Mouse (Mus musculus) kidney, postnatal 0 days (tissue): Measurements from ENCODE around the gene Psmb10. TPM values are rescaled to one million over a fixed set of nuclear protein-coding genes. Genes with fewer than 3 reads are reported as not detected.

Source experiments
- ATAC-seq: fragments of 200-750 bp; cut with Nextera tagmentation; replicated peaks from 2 replicates; pipeline ENCODE4 v1.8.0; 2017; ENCODE audit warnings: low read depth, moderate number of reproducible peaks, moderate TSS enrichment, moderate library complexity; ENCODE audit not compliant: low FRiP score
- DNase-seq: peaks from one replicate; pipeline ENCODE4 v3.0.0-alpha.2; 2016; ENCODE audit warnings: low spot score
- H3K27ac ChIP-seq: fragments of 300-500 bp; sonication (generic); 2 replicates; pipeline ENCODE4 v1.5.1; 2014; ENCODE audit warnings: mild to moderate bottlenecking
- H3K27me3 ChIP-seq: fragments of 300-500 bp; sonication (generic); 2 replicates; pipeline ENCODE4 v1.6.1; 2014; ENCODE audit warnings: low read length, mixed read lengths; ENCODE audit not compliant: insufficient read depth
- H3K36me3 ChIP-seq: fragments of 300-500 bp; sonication (generic); 2 replicates; pipeline ENCODE4 v1.6.1; 2014; ENCODE audit warnings: low read length, mixed read lengths; ENCODE audit not compliant: insufficient read depth
- H3K4me1 ChIP-seq: fragments of 300-500 bp; sonication (generic); replicated peaks from 2 replicates; pipeline ENCODE4 v1.6.1; 2014; ENCODE audit warnings: antibody characterized with exemption, low read length, mixed read lengths; ENCODE audit not compliant: insufficient read depth
- H3K4me2 ChIP-seq: fragments of 300-500 bp; sonication (generic); 2 replicates; pipeline ENCODE4 v1.6.1; 2014; ENCODE audit warnings: mild to moderate bottlenecking, low read length, moderate library complexity, mixed read lengths
- H3K4me3 ChIP-seq: fragments of 300-500 bp; sonication (generic); replicated peaks from 2 replicates; pipeline ENCODE4 v1.5.1; 2014; ENCODE audit warnings: low read depth, low read length
- H3K9ac ChIP-seq: fragments of 300-500 bp; sonication (generic); 2 replicates; pipeline ENCODE4 v1.6.1; 2014; ENCODE audit warnings: low read depth, low read length
- H3K9me3 ChIP-seq: fragments of 300-500 bp; sonication (generic); replicated peaks from 2 replicates; pipeline ENCODE4 v1.6.1; 2016; ENCODE audit warnings: low read length, inconsistent platforms, mixed read lengths
- CTCF ChIP-seq: IDR thresholded peaks from 2 replicates; pipeline ENCODE4 v1.5.1; 2016; ENCODE audit warnings: antibody characterized with exemption, low read depth, mild to moderate bottlenecking, moderate library complexity
- WGBS: fragments of 180-500 bp; shearing (Covaris S2); extraction: QIAGEN DNeasy Blood & Tissue Kit; methylation state at CpG from one replicate; pipeline ENCODE4 v1.1.7; 2014; 5-methylcytosine and 5-hydroxymethylcytosine counted together
- polyA plus RNA-seq: library from polyadenylated mRNA; unstranded; fragments of >200 nt; fragmentation: Nextera tagmentation; extraction: Ambion mirVana; gene quantifications from 2 replicates; pipeline ENCODE4 v1.2.1, GENCODE M21; 2015

The Psmb10 gene
- polyA plus RNA-seq, 1 experiment from 2014 or later, result 63.1 TPM

GRCm38 (mm10) chr8:105900941-105901616 lies 37.2 kb downstream of the Psmb10 start:
- WGBS, result 29% methylated on average over 16 of the region's 16 CpGs
- Histone ChIP-seq H3K4me2 (peak overlapping the region; percentile 61), H3K36me3 (no peaks in the 10 kb centered on the region), H3K9ac (peak overlapping the region; percentile 96), H3K27ac (peak overlapping the region; percentile 92), H3K9me3 (no peaks in the 10 kb centered on the region), H3K27me3 (no peaks in the 10 kb centered on the region), H3K4me3 (peak overlapping the region; percentile 89), H3K4me1 (no peaks in the 10 kb centered on the region)
- DNase-seq, result no peak
- TF ChIP-seq CTCF, result no peak
- no peak for ATAC-seq

GRCm38 (mm10) chr8:105900180-105900940 lies 37.9 kb downstream of the Psmb10 start, which contains the start of gene Pskh1:
Gene Pskh1, plus strand, starts transcription at chr8:105900441.
- Histone ChIP-seq H3K27me3 (no peaks in the 10 kb centered on the region), H3K9ac (peak within 1 kb of the TSS; percentile 96), H3K4me3 (peak within 1 kb of the TSS; percentile 89), H3K27ac (peak within 1 kb of the TSS; percentile 92), H3K4me2 (peak within 1 kb of the TSS; percentile 61), H3K9me3 (no peaks in the 10 kb centered on the region), H3K4me1 (no peaks in the 10 kb centered on the region), H3K36me3 (no peaks in the 10 kb centered on the region)
- no peak; the same call in 1 of the 2 replicates for TF ChIP-seq CTCF
- peak; percentile 96 for DNase-seq
- ATAC-seq, result peak; percentile 95
- WGBS, result under 1% methylated on average over 68 of the region's 68 CpGs

- 83% methylated on average over 9 of the region's 9 CpGs for WGBS
- no peaks in the 10 kb centered on the region for H3K27me3 ChIP-seq
- no peak overlapping the region for H3K27ac ChIP-seq
- ATAC-seq, result no peak
- H3K9ac ChIP-seq, result no peak overlapping the region
- TF ChIP-seq CTCF, result no peak
- H3K4me2 ChIP-seq, result no peak overlapping the region
- no peak for DNase-seq
- no peaks in the 10 kb centered on the region for H3K9me3 ChIP-seq
- no peak overlapping the region for H3K4me3 ChIP-seq
- H3K36me3 ChIP-seq, result no peaks in the 10 kb centered on the region
- no peaks in the 10 kb centered on the region for H3K4me1 ChIP-seq
Measured at GRCm38 (mm10) chr8:105897801-105898480, 40.3 kb downstream of the Psmb10 start.

GRCm38 (mm10) chr8:105893339-105893738 lies 44.9 kb downstream of the Psmb10 start, which contains the start of gene Nrn1l:
Gene Nrn1l, plus strand, starts transcription at chr8:105893567.
- H3K4me2 ChIP-seq, result peak within 1 kb of the TSS; percentile 26
- H3K36me3 ChIP-seq, result peaks cover 35% of the 10 kb centered on the region
- no peak for TF ChIP-seq CTCF

GRCm38 (mm10) chr8:105892432-105892831 lies 45.8 kb downstream of the Psmb10 start:
- Histone ChIP-seq H3K4me3 (no peak overlapping the region), H3K9ac (no peak overlapping the region), H3K4me2 (no peak overlapping the region), H3K27me3 (no peaks in the 10 kb centered on the region), H3K9me3 (no peaks in the 10 kb centered on the region), H3K36me3 (peaks cover 44% of the 10 kb centered on the region), H3K4me1 (no peaks in the 10 kb centered on the region), H3K27ac (no peak overlapping the region)
- DNase-seq (peak; percentile 15), ATAC-seq (no peak)
- 89% methylated on average over 6 of the region's 6 CpGs for WGBS
- TF ChIP-seq CTCF, result peak; percentile 64

More at GRCm38 (mm10) chr8:105893339-105893738, 44.9 kb downstream of the Psmb10 start, which contains the start of gene Nrn1l:
- Histone ChIP-seq H3K9me3 (no peaks in the 10 kb centered on the region), H3K27ac (no peak within 1 kb of the TSS), H3K27me3 (no peaks in the 10 kb centered on the region), H3K9ac (no peak within 1 kb of the TSS), H3K4me1 (no peaks in the 10 kb centered on the region), H3K4me3 (no peak within 1 kb of the TSS)
- peak; percentile 93 for DNase-seq
- WGBS, result 10% methylated on average over 11 of the region's 11 CpGs
- ATAC-seq, result peak; percentile 90

- H3K27ac ChIP-seq, result no peak overlapping the region
- no peak for TF ChIP-seq CTCF
- no peak overlapping the region for H3K4me3 ChIP-seq
- H3K36me3 ChIP-seq, result peaks cover 59% of the 10 kb centered on the region
- no peak overlapping the region for H3K9ac ChIP-seq
- DNase-seq, result no peak
- H3K4me1 ChIP-seq, result no peaks in the 10 kb centered on the region
- no peaks in the 10 kb centered on the region for H3K9me3 ChIP-seq
- ATAC-seq, result no peak
- H3K4me2 ChIP-seq, result no peak overlapping the region
- WGBS, result 81% methylated on average over 6 of the region's 6 CpGs
- H3K27me3 ChIP-seq, result no peaks in the 10 kb centered on the region
Measured at GRCm38 (mm10) chr8:105890870-105891269, 47.4 kb downstream of the Psmb10 start.
